Mouse (Mus musculus) spleen, postnatal 14 days (tissue): Measurements from ENCODE around the gene Otud7b.
"Not testable (repeated sequence)": the region's sequence is repeated elsewhere in the genome, so short reads cannot be mapped to it uniquely, and the experiment has no call there.

Experiments used
- DNase-seq, 2 experiments: peaks; one replicate each; pipeline ENCODE4 v3.0.0; 2021 to 2022; ENCODE audit warnings: low spot score in 2 of 2

The Otud7b gene

GRCm38 (mm10) chr3:96135011-96135410 lies 30.7 kb downstream of the Otud7b start:
- DNase-seq: no peak

- peak in 1 of 2 experiments; percentile 36 for DNase-seq
Observed at GRCm38 (mm10) chr3:96147950-96148349, 43.6 kb downstream of the Otud7b start.

GRCm38 (mm10) chr3:96151836-96152235 lies 47.5 kb downstream of the Otud7b start:
- DNase-seq: no peak

GRCm38 (mm10) chr3:96152611-96153010 lies 48.3 kb downstream of the Otud7b start:
- DNase-seq: no peak

- no peak for DNase-seq
Observed at GRCm38 (mm10) chr3:96155501-96155900, 51.2 kb downstream of the Otud7b start.

GRCm38 (mm10) chr3:96159820-96160219 lies 55.5 kb downstream of the Otud7b start:
- DNase-seq: no peak

- no peak for DNase-seq
Observed at GRCm38 (mm10) chr3:96160222-96160802, 56.0 kb downstream of the Otud7b start.

GRCm38 (mm10) chr3:96160803-96161516 lies 56.6 kb downstream of the Otud7b start:
- no peak for DNase-seq

- no peak for DNase-seq
Observed at GRCm38 (mm10) chr3:96161869-96162840, 57.8 kb downstream of the Otud7b start, which contains the start of gene Mtmr11. Gene Mtmr11, plus strand, starts transcription at chr3:96162004.

- no peak for DNase-seq
Observed at GRCm38 (mm10) chr3:96163040-96163439, 58.7 kb downstream of the Otud7b start.

- no peak for DNase-seq
Observed at GRCm38 (mm10) chr3:96168466-96169158, 64.3 kb downstream of the Otud7b start.

GRCm38 (mm10) chr3:96170276-96170675 lies 65.9 kb downstream of the Otud7b start:
- DNase-seq: no peak

GRCm38 (mm10) chr3:96170976-96171545 lies 66.7 kb downstream of the Otud7b start:
- no peak for DNase-seq

GRCm38 (mm10) chr3:96171583-96172196 lies 67.4 kb downstream of the Otud7b start:
- DNase-seq: no peak

GRCm38 (mm10) chr3:96172197-96173178 lies 68.2 kb downstream of the Otud7b start, which contains the start of gene Sf3b4:
Gene Sf3b4, plus strand, starts transcription at chr3:96172332.
- DNase-seq: peak; percentile 70 to 78

- DNase-seq: no peak
Observed at GRCm38 (mm10) chr3:96173185-96173584, 68.9 kb downstream of the Otud7b start.

GRCm38 (mm10) chr3:96174042-96174441 lies 69.7 kb downstream of the Otud7b start:
- not testable (repeated sequence) for DNase-seq

GRCm38 (mm10) chr3:96175251-96175650 lies 70.9 kb downstream of the Otud7b start:
- no peak for DNase-seq

GRCm38 (mm10) chr3:96178427-96178826 lies 74.1 kb downstream of the Otud7b start:
- DNase-seq: no peak
